Mouse (Mus musculus) megakaryocyte, embryonic 14.5 days (primary cell): ENCODE measurements around the gene Atp5d. TPM values are rescaled to one million over a fixed set of nuclear protein-coding genes. Genes with fewer than 3 reads are reported as not detected.

Experiments
- H3K27me3 ChIP-seq: replicated peaks from 2 replicates; pipeline ENCODE3; 2012; ENCODE audit warnings: inconsistent platforms
- H3K36me3 ChIP-seq: replicated peaks from 2 replicates; pipeline ENCODE3; 2012; ENCODE audit warnings: low read length, inconsistent platforms, mixed read lengths
- H3K4me1 ChIP-seq: 2 replicates; pipeline ENCODE4 v1.6.1; 2012; ENCODE audit warnings: inconsistent platforms
- H3K4me3 ChIP-seq: replicated peaks from 2 replicates; pipeline ENCODE3; 2012; ENCODE audit warnings: moderate library complexity, mild to moderate bottlenecking, inconsistent platforms
- H3K9me3 ChIP-seq: 2 replicates; pipeline ENCODE4 v1.6.1; 2012; ENCODE audit warnings: inconsistent platforms
- FLI1 ChIP-seq: IDR thresholded peaks from 2 replicates; pipeline ENCODE4 v1.6.1; 2012; ENCODE audit warnings: low read length, inconsistent platforms, mixed read lengths
- GATA1 ChIP-seq: IDR thresholded peaks from 3 replicates; pipeline ENCODE4 v1.6.1; 2012; ENCODE audit warnings: mixed read lengths, low read length, inconsistent platforms, borderline replicate concordance
- polyA plus RNA-seq: library from polyadenylated mRNA; stranded (reverse); fragments of >175 nt; gene quantifications from 2 replicates; pipeline ENCODE4 v1.2.3, GENCODE M21; 2012; ENCODE audit warnings: low replicate concordance; ENCODE audit not compliant: insufficient read depth

Atp5d gene
- polyA plus RNA-seq: 1,192 and 1,533 TPM in 2 replicates

- Histone ChIP-seq H3K27me3 (peaks cover 10% of the 10 kb centered on the region), H3K4me1 (peaks cover 66% of the 10 kb centered on the region), H3K36me3 (peaks cover 36% of the 10 kb centered on the region), H3K9me3 (no peaks in the 10 kb centered on the region), H3K4me3 (peak within 1 kb of the TSS; percentile 95)
- TF ChIP-seq FLI1 (no peak), GATA1 (no peak)
Measured at GRCm38 (mm10) chr10:80138553-80139438, at the start of gene Atp5d. Atp5d (plus strand) TSS chr10:80138632.

GRCm38 (mm10) chr10:80089146-80089545, 49.3 kb upstream of the Atp5d start:
- no peaks in the 10 kb centered on the region for H3K9me3 ChIP-seq
- peaks cover 86% of the 10 kb centered on the region for H3K36me3 ChIP-seq
- no peaks in the 10 kb centered on the region for H3K27me3 ChIP-seq
- H3K4me3 ChIP-seq: peak overlapping the region; percentile 39
- TF ChIP-seq GATA1 (no peak), FLI1 (no peak)
- peaks cover 96% of the 10 kb centered on the region for H3K4me1 ChIP-seq

GRCm38 (mm10) chr10:80091527-80091926, 46.9 kb upstream of the Atp5d start:
- H3K9me3 ChIP-seq: no peaks in the 10 kb centered on the region
- peaks cover 96% of the 10 kb centered on the region for H3K4me1 ChIP-seq
- H3K4me3 ChIP-seq: no peak overlapping the region
- H3K27me3 ChIP-seq: no peaks in the 10 kb centered on the region
- H3K36me3 ChIP-seq: peaks cover 86% of the 10 kb centered on the region
- TF ChIP-seq GATA1 (no peak), FLI1 (no peak)

- Histone ChIP-seq H3K36me3 (peaks cover 82% of the 10 kb centered on the region), H3K4me1 (peaks cover 96% of the 10 kb centered on the region), H3K27me3 (no peaks in the 10 kb centered on the region), H3K9me3 (no peaks in the 10 kb centered on the region), H3K4me3 (peak overlapping the region; percentile 40)
- TF ChIP-seq GATA1 (no peak), FLI1 (no peak)
Measured at GRCm38 (mm10) chr10:80092690-80093089, 45.7 kb upstream of the Atp5d start.

- Histone ChIP-seq H3K9me3 (no peaks in the 10 kb centered on the region), H3K4me1 (peaks cover 98% of the 10 kb centered on the region)
- TF ChIP-seq GATA1 (no peak), FLI1 (no peak)
Measured at GRCm38 (mm10) chr10:80094085-80094484, 44.3 kb upstream of the Atp5d start.

GRCm38 (mm10) chr10:80094684-80095083, 43.7 kb upstream of the Atp5d start:
- H3K27me3 ChIP-seq: no peaks in the 10 kb centered on the region
- no peak for TF ChIP-seq FLI1
- H3K36me3 ChIP-seq: peaks cover 88% of the 10 kb centered on the region
- no peak overlapping the region for H3K4me3 ChIP-seq
- H3K4me1 ChIP-seq: peaks cover 98% of the 10 kb centered on the region
- no peaks in the 10 kb centered on the region for H3K9me3 ChIP-seq

More at GRCm38 (mm10) chr10:80094085-80094484, 44.3 kb upstream of the Atp5d start:
- Histone ChIP-seq H3K4me3 (no peak overlapping the region), H3K36me3 (peaks cover 88% of the 10 kb centered on the region), H3K27me3 (no peaks in the 10 kb centered on the region)

- Histone ChIP-seq H3K4me3 (no peak overlapping the region), H3K27me3 (no peaks in the 10 kb centered on the region), H3K9me3 (no peaks in the 10 kb centered on the region), H3K4me1 (peaks cover 98% of the 10 kb centered on the region), H3K36me3 (peaks cover 88% of the 10 kb centered on the region)
- no peak for TF ChIP-seq GATA1
Measured at GRCm38 (mm10) chr10:80095547-80095946, 42.9 kb upstream of the Atp5d start.

- H3K4me1 ChIP-seq: peaks cover 96% of the 10 kb centered on the region
- no peaks in the 10 kb centered on the region for H3K27me3 ChIP-seq
- H3K36me3 ChIP-seq: peaks cover 78% of the 10 kb centered on the region
- peak overlapping the region; percentile 65 for H3K4me3 ChIP-seq
- no peaks in the 10 kb centered on the region for H3K9me3 ChIP-seq
- no peak for TF ChIP-seq FLI1
- no peak for TF ChIP-seq GATA1
Measured at GRCm38 (mm10) chr10:80097275-80097674, 41.2 kb upstream of the Atp5d start.

- Histone ChIP-seq H3K36me3 (peaks cover 65% of the 10 kb centered on the region), H3K27me3 (no peaks in the 10 kb centered on the region), H3K4me1 (peaks cover 94% of the 10 kb centered on the region), H3K9me3 (no peaks in the 10 kb centered on the region), H3K4me3 (peak overlapping the region; percentile 79)
- TF ChIP-seq FLI1 (no peak), GATA1 (no peak)
Measured at GRCm38 (mm10) chr10:80098630-80099029, 39.8 kb upstream of the Atp5d start.

GRCm38 (mm10) chr10:80100982-80101381, 37.5 kb upstream of the Atp5d start:
- TF ChIP-seq GATA1: no peak
- TF ChIP-seq FLI1: no peak
- Histone ChIP-seq H3K4me1 (peaks cover 94% of the 10 kb centered on the region), H3K9me3 (no peaks in the 10 kb centered on the region), H3K4me3 (peak overlapping the region; percentile 97), H3K36me3 (peaks cover 43% of the 10 kb centered on the region), H3K27me3 (no peaks in the 10 kb centered on the region)
